Mouse (Mus musculus): ENCODE results near the gene Parp12. TPM values are rescaled to one million over a fixed set of nuclear protein-coding genes. Genes with fewer than 3 reads are reported as not detected.
A peak's percentile ranks its signal among the peaks of the same experiment; 100 is the strongest.

Gene Parp12
- polyA plus RNA-seq, 1 experiment from 2014 or later: 5.9 TPM

DNA sequence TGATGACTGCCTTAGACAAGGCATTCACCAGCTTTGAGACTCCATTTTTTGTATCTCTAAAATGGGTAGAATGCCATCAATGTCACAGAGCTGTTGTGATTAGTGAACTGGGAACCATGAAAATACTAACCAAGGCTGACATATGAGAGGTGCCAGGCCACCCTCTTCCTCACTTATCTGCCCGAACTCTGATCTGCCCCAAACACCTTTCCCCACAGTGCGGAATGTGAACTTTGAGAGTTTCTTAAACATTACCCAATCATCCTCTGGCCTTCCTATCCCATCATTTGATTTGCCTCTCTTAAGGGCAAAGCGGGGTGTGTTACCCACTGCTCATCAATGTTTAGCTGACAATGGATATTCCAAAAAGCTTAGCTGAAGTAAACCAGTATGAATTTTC, 5.4 kb downstream of the Parp12 start:
- H3K9ac ChIP-seq (replicated peaks): no peak overlapping the region
- H3K36me3 ChIP-seq: no peaks in the 10 kb centered on the region
- H3K4me2 ChIP-seq: no peak overlapping the region
- peaks cover 32% of the 10 kb centered on the region for H3K27me3 ChIP-seq
- H3K4me3 ChIP-seq (replicated peaks): no peak overlapping the region
- H3K27ac ChIP-seq: no peak overlapping the region
- peaks cover 5% of the 10 kb centered on the region; the same call in 1 of the 2 replicates for H3K4me1 ChIP-seq (replicated peaks)
- WGBS: 92% methylated on average over 3 of the region's 3 CpGs
- H3K9me3 ChIP-seq: no peaks in the 10 kb centered on the region
- no peak for ATAC-seq (ENCODE audit: insufficient number of reproducible peaks, insufficient read depth, low FRiP score, low TSS enrichment, low read depth)

DNA sequence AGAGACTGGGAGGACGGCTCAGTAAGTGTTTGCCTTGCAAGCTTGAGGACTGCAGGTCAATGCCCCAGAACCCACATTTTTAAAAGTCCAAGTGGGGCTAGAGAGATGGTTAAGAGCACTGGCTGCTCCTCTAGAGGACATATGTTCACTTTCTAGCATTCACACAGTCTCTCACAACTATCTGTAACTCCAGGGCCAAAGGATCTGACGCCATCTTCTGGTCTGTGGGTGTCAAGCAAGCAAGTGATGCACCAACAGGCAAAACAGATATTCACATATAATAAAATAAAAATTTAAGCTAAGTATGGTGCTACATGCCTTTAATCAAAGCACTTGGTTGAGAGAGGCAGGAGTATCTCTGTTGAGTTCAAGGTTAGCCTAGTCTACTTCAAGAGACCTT, 11.3 kb downstream of the Parp12 start:
- H3K9me3 ChIP-seq: no peaks in the 10 kb centered on the region
- 64% methylated on average over 2 of the region's 2 CpGs for WGBS
- H3K4me2 ChIP-seq: no peak overlapping the region
- H3K27ac ChIP-seq: no peak overlapping the region
- H3K4me3 ChIP-seq (replicated peaks): no peak overlapping the region
- no peaks in the 10 kb centered on the region for H3K27me3 ChIP-seq
- H3K36me3 ChIP-seq: no peaks in the 10 kb centered on the region
- H3K4me1 ChIP-seq (replicated peaks): no peaks in the 10 kb centered on the region
- H3K9ac ChIP-seq (replicated peaks): no peak overlapping the region
- no peak for ATAC-seq (ENCODE audit: insufficient number of reproducible peaks, insufficient read depth, low FRiP score, low TSS enrichment, low read depth)

DNA sequence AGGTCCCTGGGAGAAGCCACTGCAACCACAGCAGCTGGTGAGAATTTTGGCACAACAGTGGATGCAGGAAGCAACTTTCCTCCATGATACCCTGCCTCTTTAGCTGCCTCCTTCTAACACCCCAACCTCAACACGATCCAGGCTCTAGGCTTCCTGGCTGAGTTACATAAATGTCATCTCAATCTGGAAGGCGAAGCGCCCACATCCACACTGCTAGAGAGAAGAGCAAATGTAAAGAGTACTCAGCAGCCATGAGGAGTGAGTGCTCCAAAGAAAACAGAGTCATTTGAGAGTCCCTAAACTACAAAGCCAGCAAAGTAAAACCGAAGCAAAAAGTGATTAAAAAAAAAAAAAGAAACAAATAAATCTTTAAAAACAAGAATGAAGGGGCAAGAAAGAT, 13.5 kb downstream of the Parp12 start:
- WGBS: 83% methylated on average over 4 of the region's 4 CpGs
- ATAC-seq (ENCODE audit: insufficient number of reproducible peaks, insufficient read depth, low FRiP score, low TSS enrichment, low read depth): no peak
- no peak overlapping the region for H3K9ac ChIP-seq (replicated peaks)
- H3K36me3 ChIP-seq: no peaks in the 10 kb centered on the region
- H3K4me3 ChIP-seq (replicated peaks): no peak overlapping the region
- H3K27me3 ChIP-seq: no peaks in the 10 kb centered on the region
- H3K27ac ChIP-seq: no peak overlapping the region
- H3K9me3 ChIP-seq: no peaks in the 10 kb centered on the region
- H3K4me1 ChIP-seq (replicated peaks): no peaks in the 10 kb centered on the region
- no peak overlapping the region for H3K4me2 ChIP-seq

DNA sequence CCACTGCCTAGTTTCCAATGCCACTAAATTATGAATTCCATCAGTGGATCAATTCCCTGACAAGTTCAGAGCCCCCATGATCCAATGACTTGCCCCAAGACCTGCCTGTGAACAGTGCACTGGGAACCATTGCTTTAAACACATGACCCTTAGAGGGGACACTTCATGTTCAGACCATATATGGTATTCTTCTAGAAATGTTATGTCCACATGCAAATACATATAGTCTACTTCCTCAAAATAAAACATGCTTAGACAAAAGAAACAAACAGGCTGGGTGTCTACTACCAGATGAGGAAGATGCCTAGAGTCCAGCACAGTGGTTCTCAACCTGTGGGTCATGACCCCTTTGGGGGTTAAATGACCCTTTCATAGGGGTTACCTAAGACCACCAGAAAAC, 41.7 kb downstream of the Parp12 start:
- H3K27ac ChIP-seq: no peak overlapping the region
- H3K27me3 ChIP-seq: 0 out of 2 replicates have a peak, but pooled peaks cover 4% of the 10 kb centered on the region
- ATAC-seq (ENCODE audit: insufficient number of reproducible peaks, insufficient read depth, low FRiP score, low TSS enrichment, low read depth): no peak
- no peaks in the 10 kb centered on the region for H3K36me3 ChIP-seq
- no peak overlapping the region for H3K4me2 ChIP-seq
- H3K9me3 ChIP-seq: no peaks in the 10 kb centered on the region
- no peaks in the 10 kb centered on the region for H3K4me1 ChIP-seq (replicated peaks)
- no peak overlapping the region for H3K4me3 ChIP-seq (replicated peaks)
- no peak overlapping the region for H3K9ac ChIP-seq (replicated peaks)

DNA sequence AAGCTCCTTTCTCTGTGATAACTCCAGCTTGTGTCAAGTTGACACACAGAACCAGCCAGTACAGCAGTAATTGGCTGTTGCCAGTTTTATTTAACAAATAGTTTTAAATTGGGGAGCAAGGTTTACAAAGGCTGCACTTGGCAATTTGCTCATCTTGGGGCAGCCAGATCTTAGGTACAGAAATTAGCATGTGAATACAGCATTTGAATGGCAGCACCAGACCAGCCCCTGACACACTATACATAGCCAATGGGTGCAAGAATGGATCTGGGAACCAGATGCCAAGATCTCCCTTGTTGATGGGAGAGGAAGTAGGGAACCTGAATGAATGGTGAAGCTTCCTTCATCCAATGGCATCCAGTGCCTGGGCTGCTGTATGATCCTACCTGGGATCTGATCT, 44.0 kb downstream of the Parp12 start:
- Histone ChIP-seq H3K9me3 (peaks cover 4% of the 10 kb centered on the region; the same call in 1 of the 2 replicates), H3K27me3 (0 out of 2 replicates have a peak, but pooled peaks cover 4% of the 10 kb centered on the region), H3K4me3 (replicated peaks) (no peak overlapping the region), H3K4me1 (replicated peaks) (peaks cover 4% of the 10 kb centered on the region; the same call in 1 of the 2 replicates), H3K27ac (no peak overlapping the region), H3K9ac (replicated peaks) (no peak overlapping the region), H3K4me2 (no peak overlapping the region), H3K36me3 (no peaks in the 10 kb centered on the region)
- ATAC-seq (ENCODE audit: insufficient number of reproducible peaks, insufficient read depth, low FRiP score, low TSS enrichment, low read depth): no peak

DNA sequence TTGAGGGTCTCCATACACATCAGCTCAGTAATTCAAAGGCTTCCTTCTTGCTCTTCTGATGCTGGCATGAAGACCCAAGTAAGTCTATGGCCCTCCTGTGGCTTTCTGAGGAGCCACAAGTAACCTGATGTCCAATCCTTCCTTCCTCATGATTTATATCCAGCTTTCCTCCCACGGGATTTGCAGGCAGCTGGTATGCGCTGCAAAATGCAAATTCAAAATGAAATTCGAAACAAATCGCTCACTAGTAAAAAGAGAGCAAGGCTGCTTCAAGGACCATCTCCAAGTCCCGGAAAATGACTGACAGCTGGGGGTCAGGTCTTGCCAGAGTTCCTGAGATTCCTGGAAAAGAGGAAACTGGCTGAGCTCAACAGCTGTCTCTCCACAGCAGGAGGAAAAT, 45.5 kb downstream of the Parp12 start:
- 69% methylated on average over 5 of the region's 5 CpGs for WGBS
- no peak for ATAC-seq (ENCODE audit: insufficient number of reproducible peaks, insufficient read depth, low FRiP score, low TSS enrichment, low read depth)

DNA sequence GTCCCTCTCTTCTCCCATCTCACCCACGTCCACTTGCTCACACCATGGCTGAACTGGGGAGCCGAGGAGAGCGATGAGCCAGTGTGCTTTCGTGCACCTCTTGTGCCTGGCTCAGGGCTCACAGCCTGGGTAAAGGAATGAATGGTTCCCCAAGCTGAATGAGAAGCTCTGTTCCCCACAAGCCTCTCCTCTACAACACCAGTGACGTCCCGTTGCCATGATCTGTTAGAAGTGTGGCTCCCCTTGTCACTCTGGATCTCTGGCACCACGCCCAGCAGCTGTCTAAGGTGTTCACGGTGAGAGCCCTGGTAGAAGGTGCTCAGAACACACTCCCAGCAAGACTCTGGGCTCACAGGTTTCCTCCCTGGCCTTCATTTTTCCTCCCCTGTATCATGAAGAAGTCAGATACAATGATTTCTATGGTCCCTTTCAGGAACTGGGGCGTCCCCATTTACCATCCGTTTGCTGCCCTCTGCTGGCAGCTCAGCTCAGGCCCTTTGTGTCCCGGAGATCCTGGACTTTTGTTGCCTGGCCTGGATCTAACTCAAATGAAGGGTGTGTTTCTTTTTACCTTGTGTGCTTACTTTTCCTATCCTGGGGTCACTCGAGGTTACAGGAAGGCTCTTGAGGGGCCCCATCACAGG, 51.1 kb downstream of the Parp12 start:
- Histone ChIP-seq H3K27ac (no peak overlapping the region), H3K9me3 (peaks cover 4% of the 10 kb centered on the region; the same call in 1 of the 2 replicates), H3K4me2 (no peak overlapping the region), H3K4me3 (replicated peaks) (no peak overlapping the region), H3K27me3 (no peaks in the 10 kb centered on the region), H3K9ac (replicated peaks) (no peak overlapping the region), H3K36me3 (no peaks in the 10 kb centered on the region), H3K4me1 (replicated peaks) (peaks cover 8% of the 10 kb centered on the region; the same call in 1 of the 2 replicates)
- 50% methylated on average over 12 of the region's 12 CpGs for WGBS
- peak; percentile 49 for ATAC-seq (ENCODE audit: insufficient number of reproducible peaks, insufficient read depth, low FRiP score, low TSS enrichment, low read depth)

More for the DNA sequence above, 45.5 kb downstream of the Parp12 start:
- Histone ChIP-seq H3K9ac (replicated peaks) (no peak overlapping the region), H3K9me3 (peaks cover 4% of the 10 kb centered on the region; the same call in 1 of the 2 replicates), H3K4me1 (replicated peaks) (peaks cover 4% of the 10 kb centered on the region; the same call in 1 of the 2 replicates), H3K4me2 (no peak overlapping the region), H3K27me3 (0 out of 2 replicates have a peak, but pooled peaks cover 4% of the 10 kb centered on the region), H3K4me3 (replicated peaks) (no peak overlapping the region), H3K36me3 (no peaks in the 10 kb centered on the region), H3K27ac (no peak overlapping the region)

DNA sequence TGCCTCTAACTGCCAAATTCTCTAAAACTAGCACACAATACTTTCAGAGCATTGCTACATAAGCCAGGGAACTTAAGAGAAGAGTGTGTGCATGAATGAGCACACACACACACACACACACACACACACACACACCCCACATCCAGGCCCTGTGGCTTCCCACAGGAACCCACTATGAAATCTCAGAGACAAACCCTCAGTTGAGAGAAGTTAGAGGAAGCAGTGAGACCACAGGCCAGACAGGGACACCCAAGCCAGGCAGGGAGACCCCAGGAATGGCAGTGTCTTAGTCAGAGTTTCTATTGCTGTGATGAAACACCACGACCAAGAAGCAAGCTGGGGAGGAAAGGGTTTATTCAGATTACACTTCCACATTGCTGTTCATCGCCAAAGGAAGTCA, 54.6 kb downstream of the Parp12 start:
- Histone ChIP-seq H3K9me3 (no peaks in the 10 kb centered on the region), H3K4me3 (replicated peaks) (no peak overlapping the region), H3K27ac (no peak overlapping the region), H3K27me3 (no peaks in the 10 kb centered on the region), H3K4me2 (no peak overlapping the region), H3K9ac (replicated peaks) (no peak overlapping the region), H3K36me3 (no peaks in the 10 kb centered on the region), H3K4me1 (replicated peaks) (peaks cover 8% of the 10 kb centered on the region)
- no peak for ATAC-seq (ENCODE audit: insufficient number of reproducible peaks, insufficient read depth, low FRiP score, low TSS enrichment, low read depth)
- 48% methylated on average over 2 of the region's 2 CpGs for WGBS

DNA sequence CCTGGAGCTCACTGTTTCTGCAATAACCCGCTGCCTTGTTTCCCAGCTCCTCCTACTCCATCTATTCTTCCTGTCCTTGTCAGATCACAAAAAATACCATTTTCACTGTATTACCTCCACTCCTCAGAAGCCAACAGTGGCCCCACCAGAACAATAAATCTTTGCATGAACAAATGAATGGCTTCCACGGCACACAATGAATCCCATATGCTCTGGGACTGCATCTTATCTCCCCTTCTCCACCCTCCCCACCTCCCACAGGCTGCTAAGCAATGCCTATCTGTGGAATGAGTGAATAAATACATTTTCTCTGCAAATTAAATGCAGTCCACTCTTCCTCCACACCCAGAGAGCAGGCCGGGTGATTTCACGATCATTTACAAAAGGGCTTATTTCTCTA, 57.0 kb downstream of the Parp12 start:
- no peak overlapping the region for H3K4me3 ChIP-seq (replicated peaks)
- ATAC-seq (ENCODE audit: insufficient number of reproducible peaks, insufficient read depth, low FRiP score, low TSS enrichment, low read depth): no peak
- H3K4me1 ChIP-seq (replicated peaks): peaks cover 6% of the 10 kb centered on the region
- H3K9ac ChIP-seq (replicated peaks): no peak overlapping the region
- H3K4me2 ChIP-seq: no peak overlapping the region
- H3K27me3 ChIP-seq: no peaks in the 10 kb centered on the region
- 57% methylated on average over 4 of the region's 4 CpGs for WGBS
- no peak overlapping the region for H3K27ac ChIP-seq
- no peaks in the 10 kb centered on the region for H3K9me3 ChIP-seq
- no peaks in the 10 kb centered on the region for H3K36me3 ChIP-seq

DNA sequence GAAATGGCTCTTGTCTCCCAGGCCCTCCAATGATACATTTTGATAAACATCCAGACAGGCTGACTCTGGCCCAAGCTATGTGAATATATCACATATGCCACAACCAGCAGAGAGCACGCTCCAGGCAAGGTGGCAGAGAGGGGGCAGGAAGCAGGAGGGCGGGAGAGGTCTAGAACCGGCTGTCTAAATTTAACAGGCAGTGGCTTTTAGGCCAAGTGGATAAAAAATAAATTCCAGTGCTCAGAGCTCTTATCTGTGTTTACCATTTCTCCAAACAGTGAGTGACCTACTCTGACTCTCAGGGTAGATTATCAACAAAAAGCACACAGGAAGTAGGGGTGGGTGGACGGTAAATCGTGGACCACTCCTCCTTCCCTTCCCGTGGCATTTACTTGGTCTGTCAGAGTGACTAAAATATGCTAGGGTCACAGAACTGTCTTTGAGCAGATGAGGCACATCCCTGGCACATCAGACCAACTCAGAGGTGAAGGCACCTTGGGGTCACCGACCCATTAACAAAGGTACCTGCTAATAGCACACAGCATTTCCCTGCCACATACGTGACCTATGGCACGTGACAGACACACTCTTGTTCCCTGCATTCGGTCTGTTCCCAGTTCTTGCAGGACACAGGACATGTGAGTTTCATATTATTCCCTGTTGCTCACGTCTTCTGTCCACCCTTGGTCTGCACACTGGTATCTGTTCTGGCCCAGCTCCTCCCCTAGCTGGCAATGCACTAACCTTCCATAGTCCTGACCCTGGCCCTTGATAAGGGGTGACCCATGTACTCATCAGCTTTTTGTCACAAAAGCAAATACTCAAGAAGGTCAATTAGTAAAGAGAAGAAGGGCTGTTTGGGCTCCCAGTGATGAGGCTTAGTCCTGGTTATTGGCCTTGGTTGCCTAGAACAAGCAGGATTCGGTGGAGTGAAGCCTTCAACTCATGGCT, 58.3 kb downstream of the Parp12 start:
- Histone ChIP-seq H3K36me3 (no peaks in the 10 kb centered on the region), H3K4me2 (no peak overlapping the region), H3K4me1 (replicated peaks) (peaks cover 19% of the 10 kb centered on the region), H3K4me3 (replicated peaks) (no peak overlapping the region), H3K9me3 (no peaks in the 10 kb centered on the region), H3K27me3 (no peaks in the 10 kb centered on the region), H3K27ac (no peak overlapping the region), H3K9ac (replicated peaks) (no peak overlapping the region)
- ATAC-seq (ENCODE audit: insufficient number of reproducible peaks, insufficient read depth, low FRiP score, low TSS enrichment, low read depth): no peak
- WGBS: 69% methylated on average over 12 of the region's 12 CpGs

DNA sequence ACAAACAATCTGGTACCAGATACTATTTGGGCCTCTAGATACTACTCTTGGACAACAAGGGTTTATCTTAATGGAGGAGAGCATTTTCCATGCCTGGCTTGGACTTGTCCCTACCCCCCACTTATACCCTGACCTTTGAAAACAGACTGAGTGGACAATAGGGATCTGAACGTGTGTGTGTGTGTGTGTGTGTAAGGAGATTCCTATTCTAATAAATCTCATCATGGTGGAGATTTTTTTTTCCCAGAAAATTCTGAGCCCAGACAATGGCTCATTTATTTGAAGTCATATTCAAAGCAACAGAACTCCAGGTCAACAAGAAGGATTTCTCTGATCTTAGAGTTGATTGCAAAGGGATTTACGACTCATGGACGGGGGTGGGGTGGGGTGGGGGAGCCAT, 59.2 kb downstream of the Parp12 start:
- Histone ChIP-seq H3K27ac (no peak overlapping the region), H3K4me1 (replicated peaks) (peaks cover 28% of the 10 kb centered on the region), H3K27me3 (no peaks in the 10 kb centered on the region), H3K36me3 (no peaks in the 10 kb centered on the region), H3K4me2 (no peak overlapping the region), H3K9me3 (no peaks in the 10 kb centered on the region), H3K4me3 (replicated peaks) (no peak overlapping the region), H3K9ac (replicated peaks) (no peak overlapping the region)
- ATAC-seq (ENCODE audit: insufficient number of reproducible peaks, insufficient read depth, low FRiP score, low TSS enrichment, low read depth): no peak
- 57% methylated on average over 3 of the region's 3 CpGs for WGBS
